Mouse (Mus musculus): ENCODE results near the gene Klrb1b.
"Not testable (repeated sequence)": the region's sequence is repeated elsewhere in the genome, so short reads cannot be mapped to it uniquely, and the experiment has no call there.

Gene Klrb1b

GRCm38 (mm10) chr6:128800696-128801095 is 25.4 kb downstream of the Klrb1b start:
- not testable (repeated sequence) for DNase-seq (ENCODE audit: inconsistent ontology term)

- no peak for DNase-seq (ENCODE audit: inconsistent ontology term)
Observed at GRCm38 (mm10) chr6:128799896-128800270, 26.2 kb downstream of the Klrb1b start.

GRCm38 (mm10) chr6:128799144-128799895 is 26.8 kb downstream of the Klrb1b start:
- DNase-seq (ENCODE audit: inconsistent ontology term): peak; percentile 85

GRCm38 (mm10) chr6:128798772-128799143 is 27.4 kb downstream of the Klrb1b start:
- DNase-seq (ENCODE audit: inconsistent ontology term): peak; percentile 88

- peak; percentile 22 for DNase-seq (ENCODE audit: inconsistent ontology term)
Observed at GRCm38 (mm10) chr6:128797936-128798771, 28.0 kb downstream of the Klrb1b start.

- no peak for DNase-seq (ENCODE audit: inconsistent ontology term)
Observed at GRCm38 (mm10) chr6:128797185-128797905, 28.8 kb downstream of the Klrb1b start.

GRCm38 (mm10) chr6:128796321-128796955 is 29.7 kb downstream of the Klrb1b start:
- no peak for DNase-seq (ENCODE audit: inconsistent ontology term)

- no peak for DNase-seq (ENCODE audit: inconsistent ontology term)
Observed at GRCm38 (mm10) chr6:128793734-128794133, 32.4 kb downstream of the Klrb1b start.

GRCm38 (mm10) chr6:128790491-128790994 is 35.6 kb downstream of the Klrb1b start:
- not testable (repeated sequence) for DNase-seq (ENCODE audit: inconsistent ontology term)

GRCm38 (mm10) chr6:128789115-128789514 is 37.0 kb downstream of the Klrb1b start, which contains the start of gene Klrb1c:
Gene Klrb1c (minus strand): TSS chr6:128789215.
- DNase-seq (ENCODE audit: inconsistent ontology term): no peak

GRCm38 (mm10) chr6:128788517-128788916 is 37.6 kb downstream of the Klrb1b start:
- DNase-seq (ENCODE audit: inconsistent ontology term): no peak

- DNase-seq (ENCODE audit: inconsistent ontology term): not testable (repeated sequence)
Observed at GRCm38 (mm10) chr6:128786396-128786795, 39.7 kb downstream of the Klrb1b start.

- DNase-seq (ENCODE audit: inconsistent ontology term): peak; percentile 17
Observed at GRCm38 (mm10) chr6:128769481-128770253, 56.5 kb downstream of the Klrb1b start.

GRCm38 (mm10) chr6:128768047-128768446 is 58.1 kb downstream of the Klrb1b start:
- DNase-seq (ENCODE audit: inconsistent ontology term): no peak

- peak; percentile 29 for DNase-seq (ENCODE audit: inconsistent ontology term)
Observed at GRCm38 (mm10) chr6:128766486-128767254, 59.5 kb downstream of the Klrb1b start.

GRCm38 (mm10) chr6:128765211-128765610 is 60.9 kb downstream of the Klrb1b start:
- no peak for DNase-seq (ENCODE audit: inconsistent ontology term)

GRCm38 (mm10) chr6:128764598-128764997 is 61.5 kb downstream of the Klrb1b start:
- no peak for DNase-seq (ENCODE audit: inconsistent ontology term)

GRCm38 (mm10) chr6:128763736-128764523 is 62.2 kb downstream of the Klrb1b start:
- DNase-seq (ENCODE audit: inconsistent ontology term): peak; percentile 98
